Mouse (Mus musculus) heart, embryonic 15.5 days (tissue): ENCODE results near the gene Becn1. TPM values are rescaled to one million over a fixed set of nuclear protein-coding genes. Genes with fewer than 3 reads are reported as not detected.

Experiments
- ATAC-seq: fragments of 200-750 bp; cut with Nextera tagmentation; replicated peaks from 2 replicates; pipeline ENCODE4 v1.8.0; 2017; ENCODE audit warnings: low read depth, moderate TSS enrichment; ENCODE audit not compliant: insufficient number of reproducible peaks, insufficient read depth, low FRiP score
- H3K27ac ChIP-seq: fragments of 300-500 bp; sonication (generic); 2 replicates; pipeline ENCODE4 v1.5.1; 2015; ENCODE audit warnings: mild to moderate bottlenecking, inconsistent platforms
- H3K27me3 ChIP-seq: fragments of 300-500 bp; sonication (generic); 2 replicates; pipeline ENCODE4 v1.6.1; 2015; ENCODE audit warnings: inconsistent platforms
- H3K36me3 ChIP-seq: fragments of 300-500 bp; sonication (generic); 2 replicates; pipeline ENCODE4 v1.6.1; 2015; ENCODE audit warnings: mild to moderate bottlenecking, inconsistent platforms
- H3K4me1 ChIP-seq: fragments of 300-500 bp; sonication (generic); replicated peaks from 2 replicates; pipeline ENCODE4 v1.6.1; 2015; ENCODE audit warnings: inconsistent platforms
- H3K4me2 ChIP-seq: fragments of 300-500 bp; sonication (generic); 2 replicates; pipeline ENCODE4 v1.6.1; 2015; ENCODE audit warnings: inconsistent platforms, mild to moderate bottlenecking, moderate library complexity
- H3K4me3 ChIP-seq: fragments of 300-500 bp; sonication (generic); 2 replicates; pipeline ENCODE4 v1.5.1; 2015; ENCODE audit warnings: mild to moderate bottlenecking, inconsistent platforms
- H3K9ac ChIP-seq: fragments of 300-500 bp; sonication (generic); 2 replicates; pipeline ENCODE4 v1.6.1; 2015; ENCODE audit warnings: mild to moderate bottlenecking, inconsistent platforms
- H3K9me3 ChIP-seq: fragments of 300-500 bp; sonication (generic); replicated peaks from 2 replicates; pipeline ENCODE4 v1.6.1; 2016; ENCODE audit warnings: inconsistent platforms
- WGBS: fragments of 180-500 bp; shearing (Covaris S2); methylation state at CpG from one replicate; pipeline ENCODE4 v1.1.7; 2015; ENCODE audit warnings: mixed read lengths; 5-methylcytosine and 5-hydroxymethylcytosine counted together
- polyA plus RNA-seq: library from polyadenylated mRNA; unstranded; fragments of >200 nt; fragmentation: Nextera tagmentation; extraction: Ambion mirVana; gene quantifications from 2 replicates; pipeline ENCODE4 v1.2.1, GENCODE M21; 2015

Becn1 gene
- polyA plus RNA-seq, 1 experiment from 2014 or later: 114 TPM

DNA sequence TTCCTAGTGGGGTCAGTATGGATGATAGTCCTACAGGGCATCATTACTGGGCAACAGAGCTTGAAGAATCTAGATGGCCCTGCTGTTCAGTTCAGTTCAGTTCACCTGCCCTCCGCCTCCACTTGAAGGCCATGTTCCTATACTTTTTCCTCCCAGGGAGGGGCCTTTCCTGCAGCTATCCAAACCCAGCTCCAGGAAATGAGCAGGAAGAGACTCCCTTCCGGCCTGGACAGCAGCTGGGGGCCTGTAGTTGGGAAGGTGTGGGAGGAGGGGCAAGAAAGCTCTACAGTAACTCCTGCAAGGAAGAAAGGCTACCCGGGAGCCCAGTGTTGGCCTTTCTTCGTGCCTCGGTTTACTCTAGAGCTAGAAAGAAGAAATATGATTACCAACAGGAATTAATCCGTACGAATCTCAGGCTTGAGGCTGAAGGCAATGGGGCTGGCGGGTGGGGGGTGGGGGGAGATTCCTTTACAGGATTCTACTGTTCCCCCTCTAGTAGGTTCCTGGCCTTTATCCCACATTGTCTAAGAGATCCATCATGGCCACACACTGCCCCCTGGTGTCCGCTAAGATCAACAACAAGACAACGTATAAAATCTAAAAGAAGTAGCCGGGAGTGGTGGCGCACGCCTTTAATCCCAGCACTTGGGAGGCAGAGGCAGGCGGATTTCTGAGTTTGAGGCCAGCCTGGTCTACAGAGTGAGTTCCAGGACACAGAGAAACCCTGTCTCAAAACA lies 53.7 kb downstream of the Becn1 start:
- H3K4me2 ChIP-seq: peak overlapping the region; percentile 96
- 27% methylated on average over 14 of the region's 14 CpGs for WGBS
- ATAC-seq: peak; percentile 55; the same call in 1 of the 2 replicates
- H3K4me3 ChIP-seq: peak overlapping the region; percentile 76
- peaks cover 42% of the 10 kb centered on the region for H3K27me3 ChIP-seq
- peaks cover 25% of the 10 kb centered on the region for H3K4me1 ChIP-seq
- peak overlapping the region; percentile 91 for H3K27ac ChIP-seq
- H3K9ac ChIP-seq: peak overlapping the region; percentile 4; the same call in 1 of the 2 replicates
- no peaks in the 10 kb centered on the region for H3K9me3 ChIP-seq
- H3K36me3 ChIP-seq: no peaks in the 10 kb centered on the region

GRCm38 (mm10) chr11:101247521-101248030 lies 54.5 kb downstream of the Becn1 start:
- Histone ChIP-seq H3K36me3 (no peaks in the 10 kb centered on the region), H3K27me3 (peaks cover 42% of the 10 kb centered on the region), H3K9ac (peak overlapping the region; percentile 81), H3K4me3 (peak overlapping the region; percentile 76), H3K4me2 (peak overlapping the region; percentile 96), H3K4me1 (peaks cover 20% of the 10 kb centered on the region), H3K9me3 (no peaks in the 10 kb centered on the region), H3K27ac (peak overlapping the region; percentile 91)
- ATAC-seq: no peak
- 73% methylated on average over 6 of the region's 6 CpGs for WGBS

GRCm38 (mm10) chr11:101246702-101247012 lies 55.4 kb downstream of the Becn1 start:
- peaks cover 17% of the 10 kb centered on the region for H3K4me1 ChIP-seq
- no peak; the same call in 1 of the 2 replicates for ATAC-seq
- 9% methylated on average over 7 of the region's 7 CpGs for WGBS
- no peaks in the 10 kb centered on the region for H3K36me3 ChIP-seq
- no peaks in the 10 kb centered on the region for H3K9me3 ChIP-seq
- peak overlapping the region; percentile 81 for H3K9ac ChIP-seq
- peak overlapping the region; percentile 91 for H3K27ac ChIP-seq
- H3K4me2 ChIP-seq: peak overlapping the region; percentile 96
- H3K4me3 ChIP-seq: peak overlapping the region; percentile 76
- H3K27me3 ChIP-seq: peaks cover 42% of the 10 kb centered on the region

- Histone ChIP-seq H3K4me3 (peak within 1 kb of the TSS; percentile 76), H3K9ac (peak within 1 kb of the TSS; percentile 81), H3K27ac (peak within 1 kb of the TSS; percentile 91), H3K9me3 (no peaks in the 10 kb centered on the region), H3K4me2 (peak within 1 kb of the TSS; percentile 96), H3K27me3 (peaks cover 42% of the 10 kb centered on the region), H3K36me3 (no peaks in the 10 kb centered on the region), H3K4me1 (peaks cover 17% of the 10 kb centered on the region)
- 1% methylated on average over 63 of the region's 63 CpGs for WGBS
- peak; percentile 75 for ATAC-seq
These were observed 56.0 kb downstream of the Becn1 start, which contains the start of gene Ramp2 for GRCm38 (mm10) chr11:101245855-101246701. Gene Ramp2, plus strand, starts transcription at chr11:101246028.

- no peak overlapping the region for H3K9ac ChIP-seq
- peaks cover 42% of the 10 kb centered on the region for H3K27me3 ChIP-seq
- ATAC-seq: no peak
- peaks cover 17% of the 10 kb centered on the region for H3K4me1 ChIP-seq
- H3K4me2 ChIP-seq: peak overlapping the region; percentile 96
- H3K27ac ChIP-seq: peak overlapping the region; percentile 91
- H3K36me3 ChIP-seq: no peaks in the 10 kb centered on the region
- H3K9me3 ChIP-seq: no peaks in the 10 kb centered on the region
- H3K4me3 ChIP-seq: peak overlapping the region; percentile 76
- 30% methylated on average over 4 of the region's 4 CpGs for WGBS
These were observed 57.0 kb downstream of the Becn1 start for GRCm38 (mm10) chr11:101245071-101245470.

DNA sequence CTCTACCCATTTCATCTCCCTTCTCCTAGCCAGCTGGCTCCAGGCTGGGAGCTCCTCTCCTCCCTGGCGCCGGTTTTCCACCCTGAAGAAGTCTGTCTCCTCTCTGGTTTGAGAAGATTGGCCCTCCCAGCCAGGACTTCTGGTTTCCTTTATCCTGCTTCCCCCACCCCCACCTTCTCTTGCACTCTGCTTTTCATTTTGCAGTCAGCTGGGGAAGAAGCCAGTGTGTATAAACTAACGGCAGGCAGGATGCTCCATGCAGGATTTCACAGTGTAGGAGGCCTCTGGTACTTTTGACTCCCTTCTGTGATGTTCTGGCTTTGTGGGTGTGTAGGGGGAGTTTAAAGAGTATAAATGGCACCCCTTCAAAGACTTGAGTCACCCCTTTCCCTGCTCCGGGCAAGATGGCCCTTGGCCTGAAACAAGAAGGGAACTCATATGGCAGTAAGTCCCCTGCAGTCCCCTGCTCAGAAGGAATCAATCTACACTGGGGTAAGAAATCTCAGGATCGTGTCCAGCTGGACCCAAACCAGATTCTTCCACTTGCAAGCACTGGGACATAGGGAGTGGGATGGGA lies 63.9 kb downstream of the Becn1 start:
- H3K27ac ChIP-seq: peak overlapping the region; percentile 73
- H3K4me1 ChIP-seq: peaks cover 7% of the 10 kb centered on the region; the same call in 1 of the 2 replicates
- H3K4me3 ChIP-seq: no peak overlapping the region
- 0 out of 2 replicates have a peak overlapping the region, but pooled peaks have one; percentile 21 for H3K4me2 ChIP-seq
- WGBS: 33% methylated on average over 5 of the region's 5 CpGs
- H3K36me3 ChIP-seq: no peaks in the 10 kb centered on the region
- no peak overlapping the region for H3K9ac ChIP-seq
- H3K9me3 ChIP-seq: no peaks in the 10 kb centered on the region
- peak; percentile 58 for ATAC-seq
- 0 out of 2 replicates have a peak, but pooled peaks cover 3% of the 10 kb centered on the region for H3K27me3 ChIP-seq

DNA sequence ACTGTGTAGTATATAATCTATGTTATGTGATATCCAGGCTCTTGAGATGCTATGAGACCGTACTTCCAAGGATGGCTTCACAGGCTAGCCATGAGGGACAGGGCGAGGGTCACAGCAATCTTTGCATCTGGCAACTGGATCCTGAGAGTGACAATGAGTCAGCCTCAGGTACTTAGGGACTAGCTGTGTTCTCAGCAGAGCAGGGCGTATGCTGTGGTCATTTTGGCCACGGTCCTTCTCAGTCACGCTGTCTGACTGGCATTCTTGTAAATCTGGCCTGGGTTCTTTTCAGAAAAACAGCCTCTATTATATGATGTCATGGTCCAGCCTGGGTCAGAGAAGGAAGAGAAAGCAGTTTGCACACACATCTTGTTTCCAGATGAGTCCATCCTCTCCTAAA lies 65.3 kb downstream of the Becn1 start:
- Histone ChIP-seq H3K4me1 (peaks cover 7% of the 10 kb centered on the region), H3K36me3 (no peaks in the 10 kb centered on the region), H3K4me2 (no peak overlapping the region), H3K9ac (no peak overlapping the region), H3K9me3 (no peaks in the 10 kb centered on the region), H3K27me3 (0 out of 2 replicates have a peak, but pooled peaks cover 3% of the 10 kb centered on the region), H3K4me3 (no peak overlapping the region), H3K27ac (no peak overlapping the region)
- no peak for ATAC-seq
- 85% methylated on average over 5 of the region's 5 CpGs for WGBS

Other genes with a start within 250 kb of the Becn1 start
- gene Naglu, start 232.3 kb downstream of the Becn1 start, polyA plus RNA-seq: 11.6 and 16.3 TPM in 2 replicates
- not detected in 2 replicates for gene Hsd17b1, start 223.9 kb downstream of the Becn1 start, polyA plus RNA-seq
- gene Coasy, start 219.7 kb downstream of the Becn1 start, polyA plus RNA-seq: 26.6 and 29.0 TPM in 2 replicates
- gene Mlx, start 215.0 kb downstream of the Becn1 start, polyA plus RNA-seq: 34.5 and 38.8 TPM in 2 replicates
- gene Psmc3ip, start 206.8 kb downstream of the Becn1 start, polyA plus RNA-seq: 16.6 and 20.0 TPM in 2 replicates
- gene Retreg3, start 182.4 kb downstream of the Becn1 start, polyA plus RNA-seq: 15.3 and 18.2 TPM in 2 replicates
- gene Tubg1, start 182.3 kb downstream of the Becn1 start, polyA plus RNA-seq: 62.1 and 71.6 TPM in 2 replicates
- gene Tubg2, start 146.4 kb downstream of the Becn1 start, polyA plus RNA-seq: 2.7 and 3.4 TPM in 2 replicates
- gene Cntnap1, start 131.8 kb downstream of the Becn1 start, polyA plus RNA-seq: 0.50 and 0.85 TPM in 2 replicates
- gene Plekhh3, start 130.9 kb downstream of the Becn1 start, polyA plus RNA-seq: 10.5 and 13.6 TPM in 2 replicates
- 0.28 and 0.38 TPM in 2 replicates for gene Ccr10, start 126.8 kb downstream of the Becn1 start, polyA plus RNA-seq
- gene Ezh1, start 75.8 kb downstream of the Becn1 start, polyA plus RNA-seq: 13.3 and 15.0 TPM in 2 replicates
- gene Ramp2, start 56.3 kb downstream of the Becn1 start, polyA plus RNA-seq: 196 and 210 TPM in 2 replicates
- 89.1 and 106 TPM in 2 replicates for gene Vps25, start 48.6 kb downstream of the Becn1 start, polyA plus RNA-seq
- 4.1 and 7.2 TPM in 2 replicates for gene Wnk4, start 41.7 kb downstream of the Becn1 start, polyA plus RNA-seq
- gene Cntd1, start 23.3 kb downstream of the Becn1 start, polyA plus RNA-seq: 0.61 and 0.68 TPM in 2 replicates
- gene Coa3, start 23.2 kb downstream of the Becn1 start, polyA plus RNA-seq: 151 and 169 TPM in 2 replicates
- gene Psme3, start 13.9 kb upstream of the Becn1 start, polyA plus RNA-seq: 89.2 and 109 TPM in 2 replicates
- gene Aoc2, start 22.8 kb upstream of the Becn1 start, polyA plus RNA-seq: 0.43 and 0.95 TPM in 2 replicates
- 1.9 and 2.7 TPM in 2 replicates for gene Aoc3, start 28.3 kb upstream of the Becn1 start, polyA plus RNA-seq
- not detected in 2 replicates for gene G6pc, start 65.3 kb upstream of the Becn1 start, polyA plus RNA-seq
- gene Aarsd1, start 115.3 kb upstream of the Becn1 start, polyA plus RNA-seq: 36.9 and 42.7 TPM in 2 replicates
- 12.1 and 15.9 TPM in 2 replicates for gene Gm27029, start 122.5 kb upstream of the Becn1 start, polyA plus RNA-seq
- 13.9 and 18.2 TPM in 2 replicates for gene Rundc1, start 122.8 kb upstream of the Becn1 start, polyA plus RNA-seq
- gene Ptges3l, start 123.0 kb upstream of the Becn1 start, polyA plus RNA-seq: 66.5 and 81.5 TPM in 2 replicates
- 174 and 211 TPM in 2 replicates for gene Rpl27, start 140.0 kb upstream of the Becn1 start, polyA plus RNA-seq
- 18.0 and 25.9 TPM in 2 replicates for gene Ifi35, start 146.1 kb upstream of the Becn1 start, polyA plus RNA-seq
- 9.1 and 10.1 TPM in 2 replicates for gene Rnd2, start 162.7 kb upstream of the Becn1 start, polyA plus RNA-seq
- gene Vat1, start 163.9 kb upstream of the Becn1 start, polyA plus RNA-seq: 30.2 and 38.6 TPM in 2 replicates
- 6.6 TPM in 2 replicates for gene Brca1, start 249.7 kb upstream of the Becn1 start, polyA plus RNA-seq
- gene Nbr1, start 249.9 kb upstream of the Becn1 start, polyA plus RNA-seq: 58.5 and 60.6 TPM in 2 replicates